Mouse (Mus musculus) kidney, postnatal 0 days (tissue): Measurements from ENCODE around the gene Tmem86a. TPM values are rescaled to one million over a fixed set of nuclear protein-coding genes. Genes with fewer than 3 reads are reported as not detected.

Experiments
- ATAC-seq: fragments of 200-750 bp; cut with Nextera tagmentation; replicated peaks from 2 replicates; pipeline ENCODE4 v1.8.0; 2017; ENCODE audit warnings: low read depth, moderate number of reproducible peaks, moderate TSS enrichment, moderate library complexity; ENCODE audit not compliant: low FRiP score
- DNase-seq: peaks from one replicate; pipeline ENCODE4 v3.0.0-alpha.2; 2016; ENCODE audit warnings: low spot score
- H3K27ac ChIP-seq: fragments of 300-500 bp; sonication (generic); 2 replicates; pipeline ENCODE4 v1.5.1; 2014; ENCODE audit warnings: mild to moderate bottlenecking
- H3K27me3 ChIP-seq: fragments of 300-500 bp; sonication (generic); 2 replicates; pipeline ENCODE4 v1.6.1; 2014; ENCODE audit warnings: low read length, mixed read lengths; ENCODE audit not compliant: insufficient read depth
- H3K36me3 ChIP-seq: fragments of 300-500 bp; sonication (generic); 2 replicates; pipeline ENCODE4 v1.6.1; 2014; ENCODE audit warnings: low read length, mixed read lengths; ENCODE audit not compliant: insufficient read depth
- H3K4me1 ChIP-seq: fragments of 300-500 bp; sonication (generic); replicated peaks from 2 replicates; pipeline ENCODE4 v1.6.1; 2014; ENCODE audit warnings: antibody characterized with exemption, low read length, mixed read lengths; ENCODE audit not compliant: insufficient read depth
- H3K4me2 ChIP-seq: fragments of 300-500 bp; sonication (generic); 2 replicates; pipeline ENCODE4 v1.6.1; 2014; ENCODE audit warnings: mild to moderate bottlenecking, low read length, moderate library complexity, mixed read lengths
- H3K4me3 ChIP-seq: fragments of 300-500 bp; sonication (generic); replicated peaks from 2 replicates; pipeline ENCODE4 v1.5.1; 2014; ENCODE audit warnings: low read depth, low read length
- H3K9ac ChIP-seq: fragments of 300-500 bp; sonication (generic); 2 replicates; pipeline ENCODE4 v1.6.1; 2014; ENCODE audit warnings: low read depth, low read length
- H3K9me3 ChIP-seq: fragments of 300-500 bp; sonication (generic); replicated peaks from 2 replicates; pipeline ENCODE4 v1.6.1; 2016; ENCODE audit warnings: low read length, inconsistent platforms, mixed read lengths
- CTCF ChIP-seq: IDR thresholded peaks from 2 replicates; pipeline ENCODE4 v1.5.1; 2016; ENCODE audit warnings: antibody characterized with exemption, low read depth, mild to moderate bottlenecking, moderate library complexity
- WGBS: fragments of 180-500 bp; shearing (Covaris S2); extraction: QIAGEN DNeasy Blood & Tissue Kit; methylation state at CpG from one replicate; pipeline ENCODE4 v1.1.7; 2014; 5-methylcytosine and 5-hydroxymethylcytosine counted together
- polyA plus RNA-seq: library from polyadenylated mRNA; unstranded; fragments of >200 nt; fragmentation: Nextera tagmentation; extraction: Ambion mirVana; gene quantifications from 2 replicates; pipeline ENCODE4 v1.2.1, GENCODE M21; 2015

Tmem86a gene
- polyA plus RNA-seq, 1 experiment from 2014 or later, result 43.6 TPM

GRCm38 (mm10) chr7:47077451-47077850 is 27.1 kb downstream of the Tmem86a start:
- no peaks in the 10 kb centered on the region for H3K9me3 ChIP-seq
- WGBS, result 71% methylated on average over 8 of the region's 8 CpGs
- peaks cover 15% of the 10 kb centered on the region for H3K4me1 ChIP-seq
- H3K9ac ChIP-seq, result no peak overlapping the region
- ATAC-seq, result no peak
- no peaks in the 10 kb centered on the region for H3K27me3 ChIP-seq
- no peak overlapping the region for H3K27ac ChIP-seq
- H3K4me2 ChIP-seq, result no peak overlapping the region
- no peak overlapping the region for H3K4me3 ChIP-seq
- TF ChIP-seq CTCF, result peak; percentile 59
- peak; percentile 34 for DNase-seq
- no peaks in the 10 kb centered on the region for H3K36me3 ChIP-seq

GRCm38 (mm10) chr7:47080868-47081267 is 30.5 kb downstream of the Tmem86a start:
- Histone ChIP-seq H3K9ac (no peak overlapping the region), H3K4me3 (no peak overlapping the region), H3K27me3 (no peaks in the 10 kb centered on the region), H3K27ac (0 out of 2 replicates have a peak overlapping the region, but pooled peaks have one; percentile 26), H3K36me3 (no peaks in the 10 kb centered on the region), H3K4me1 (peaks cover 4% of the 10 kb centered on the region; the same call in 1 of the 2 replicates), H3K4me2 (no peak overlapping the region), H3K9me3 (no peaks in the 10 kb centered on the region)
- ATAC-seq (no peak), DNase-seq (no peak)
- 65% methylated on average over 3 of the region's 3 CpGs for WGBS
- TF ChIP-seq CTCF, result no peak

GRCm38 (mm10) chr7:47081277-47081676 is 30.9 kb downstream of the Tmem86a start:
- Histone ChIP-seq H3K4me3 (no peak overlapping the region), H3K27ac (0 out of 2 replicates have a peak overlapping the region, but pooled peaks have one; percentile 26), H3K9ac (no peak overlapping the region), H3K4me1 (peaks cover 4% of the 10 kb centered on the region; the same call in 1 of the 2 replicates), H3K9me3 (no peaks in the 10 kb centered on the region), H3K4me2 (no peak overlapping the region), H3K27me3 (no peaks in the 10 kb centered on the region), H3K36me3 (no peaks in the 10 kb centered on the region)
- DNase-seq (peak; percentile 83), ATAC-seq (no peak; the same call in 1 of the 2 replicates)
- WGBS, result 23% methylated on average over 6 of the region's 6 CpGs
- peak; percentile 99 for TF ChIP-seq CTCF

- DNase-seq (no peak), ATAC-seq (no peak)
- Histone ChIP-seq H3K27ac (no peak overlapping the region), H3K4me3 (no peak overlapping the region), H3K9me3 (no peaks in the 10 kb centered on the region), H3K36me3 (no peaks in the 10 kb centered on the region), H3K27me3 (no peaks in the 10 kb centered on the region), H3K9ac (no peak overlapping the region), H3K4me2 (no peak overlapping the region), H3K4me1 (peaks cover 4% of the 10 kb centered on the region; the same call in 1 of the 2 replicates)
- WGBS, result 65% methylated on average over 1 of the region's 1 CpGs
- TF ChIP-seq CTCF, result no peak
Measured at GRCm38 (mm10) chr7:47085075-47085474, 34.7 kb downstream of the Tmem86a start.

GRCm38 (mm10) chr7:47093935-47094334 is 43.5 kb downstream of the Tmem86a start:
- Histone ChIP-seq H3K27me3 (no peaks in the 10 kb centered on the region), H3K36me3 (no peaks in the 10 kb centered on the region), H3K4me2 (no peak overlapping the region), H3K27ac (no peak overlapping the region), H3K4me3 (no peak overlapping the region), H3K9ac (no peak overlapping the region), H3K4me1 (no peaks in the 10 kb centered on the region), H3K9me3 (no peaks in the 10 kb centered on the region)
- ATAC-seq (no peak), DNase-seq (no peak)
- TF ChIP-seq CTCF, result no peak
- WGBS, result 58% methylated on average over 5 of the region's 5 CpGs

- Histone ChIP-seq H3K36me3 (no peaks in the 10 kb centered on the region), H3K4me3 (no peak overlapping the region), H3K9me3 (no peaks in the 10 kb centered on the region), H3K27ac (no peak overlapping the region), H3K27me3 (no peaks in the 10 kb centered on the region), H3K4me2 (no peak overlapping the region), H3K9ac (no peak overlapping the region), H3K4me1 (no peaks in the 10 kb centered on the region)
- ATAC-seq (no peak), DNase-seq (no peak)
- WGBS, result 60% methylated on average over 2 of the region's 2 CpGs
- TF ChIP-seq CTCF, result no peak
Measured at GRCm38 (mm10) chr7:47094969-47095368, 44.6 kb downstream of the Tmem86a start.

GRCm38 (mm10) chr7:47098044-47098443 is 47.6 kb downstream of the Tmem86a start:
- DNase-seq (no peak), ATAC-seq (no peak)
- H3K9ac ChIP-seq, result no peak overlapping the region
- H3K36me3 ChIP-seq, result no peaks in the 10 kb centered on the region
- TF ChIP-seq CTCF, result peak; percentile 11; the same call in 1 of the 2 replicates
- WGBS, result 64% methylated on average over 7 of the region's 7 CpGs
- no peak overlapping the region for H3K4me3 ChIP-seq
- H3K27me3 ChIP-seq, result no peaks in the 10 kb centered on the region
- no peak overlapping the region for H3K4me2 ChIP-seq
- H3K4me1 ChIP-seq, result no peaks in the 10 kb centered on the region
- H3K27ac ChIP-seq, result no peak overlapping the region
- no peaks in the 10 kb centered on the region for H3K9me3 ChIP-seq
